Mouse (Mus musculus): ENCODE results near the gene Fam71e1.

GRCm38 (mm10) chr7:44542555-44542954 lies 46.2 kb downstream of the Fam71e1 start:
- TF ChIP-seq CTCF (IDR thresholded peaks at IDR 0.05; ENCODE audit: borderline replicate concordance, control insufficient read depth, extremely low read depth, insufficient read depth, low read length, poor library complexity) (no peak), POLR2A (IDR thresholded peaks at IDR 0.05; ENCODE audit: control insufficient read depth, extremely low read depth, insufficient read depth, low read length, poor library complexity) (no peak)
